8 mouse cellular contexts compared by ENCODE assay signal in genomic region chr7:27180036-27180435, GRCm38 (mm10). TPM values are rescaled to one million over a fixed set of nuclear protein-coding genes. Genes with fewer than 3 reads are reported as not detected.
A peak's percentile ranks its signal among the peaks of the same experiment; 100 is the strongest.
DNase-seq lines count a peak whose midpoint lies in the region; ATAC-seq lines count a peak whose summit lies in the region.

No protein-coding gene starts in this region.

- H3K9ac ChIP-seq in forebrain, embryonic 16.5 days (replicated peaks; ENCODE audit: low read depth, low read length) = no peak overlapping the region
- no peak overlapping the region; the same call in 1 of the 2 replicates for H3K9ac ChIP-seq in kidney, embryonic 16.5 days (replicated peaks; ENCODE audit: low read length)
- no peak overlapping the region for H3K9ac ChIP-seq in midbrain, embryonic 11.5 days (ENCODE audit: low read length)

- ATAC-seq in forebrain, embryonic 16.5 days = no peak
- no peak for ATAC-seq in kidney, embryonic 16.5 days (ENCODE audit: low FRiP score, low TSS enrichment)
- no peak for ATAC-seq in midbrain, embryonic 11.5 days (ENCODE audit: low FRiP score)
- ATAC-seq in CD4-positive, CD25-positive, alpha-beta regulatory T cell, adult 4 months = no peak

- no peak overlapping the region for H3K4me2 ChIP-seq in forebrain, embryonic 16.5 days (ENCODE audit: low read length)
- peak overlapping the region; percentile 57 for H3K4me2 ChIP-seq in kidney, embryonic 16.5 days (replicated peaks; ENCODE audit: low read depth, low read length)
- no peak overlapping the region for H3K4me2 ChIP-seq in midbrain, embryonic 11.5 days

- peak; percentile 37 for DNase-seq in layer of hippocampus, adult 11-12 months (ENCODE audit: low spot score)
- DNase-seq in layer of hippocampus, postnatal 25 days (ENCODE audit: extremely low spot score in 1 of 2, low spot score in 1 of 2) = no peak
- peak; percentile 41 for DNase-seq in midbrain, embryonic 11.5 days (ENCODE audit: low spot score, missing footprints)
- DNase-seq in T-cell, adult 2 months (ENCODE audit: low spot score) = no peak
- DNase-seq in frontal cortex, postnatal 14 days (ENCODE audit: low spot score in 2 of 2) = no peak

- no peak overlapping the region for H3K4me3 ChIP-seq in forebrain, embryonic 16.5 days (replicated peaks; ENCODE audit: low read length)
- H3K4me3 ChIP-seq in kidney, embryonic 16.5 days (ENCODE audit: low read length) = no peak overlapping the region
- no peak overlapping the region for H3K4me3 ChIP-seq in midbrain, embryonic 11.5 days (ENCODE audit: low read depth, low read length)

- WGBS in forebrain, embryonic 16.5 days = 44% methylated on average over 5 of the region's 5 CpGs
- 50% methylated on average over 5 of the region's 5 CpGs for WGBS in kidney, embryonic 16.5 days
- 58% methylated on average over 5 of the region's 5 CpGs for WGBS in midbrain, embryonic 11.5 days

- peaks cover 11% of the 10 kb centered on the region for H3K4me1 ChIP-seq in forebrain, embryonic 16.5 days (replicated peaks; ENCODE audit: control insufficient read depth, insufficient read depth, low read length)
- H3K4me1 ChIP-seq in kidney, embryonic 16.5 days (ENCODE audit: insufficient read depth, low read length) = peaks cover 15% of the 10 kb centered on the region
- H3K4me1 ChIP-seq in midbrain, embryonic 11.5 days (ENCODE audit: control insufficient read depth, insufficient read depth, low read length) = peaks cover 8% of the 10 kb centered on the region

- H3K27ac ChIP-seq in forebrain, embryonic 16.5 days (ENCODE audit: low read length) = 0 out of 2 replicates have a peak overlapping the region, but pooled peaks have one; percentile 24
- peak overlapping the region; percentile 79; the same call in 1 of the 2 replicates for H3K27ac ChIP-seq in kidney, embryonic 16.5 days (ENCODE audit: low read length)
- H3K27ac ChIP-seq in midbrain, embryonic 11.5 days (ENCODE audit: low read depth, low read length) = no peak overlapping the region

- no peaks in the 10 kb centered on the region for H3K27me3 ChIP-seq in forebrain, embryonic 16.5 days (replicated peaks; ENCODE audit: control insufficient read depth, insufficient read depth, low read length)
- H3K27me3 ChIP-seq in kidney, embryonic 16.5 days (ENCODE audit: insufficient read depth, low read length) = no peaks in the 10 kb centered on the region
- no peaks in the 10 kb centered on the region for H3K27me3 ChIP-seq in midbrain, embryonic 11.5 days (ENCODE audit: control insufficient read depth, insufficient read depth, low read length)

- H3K36me3 ChIP-seq in forebrain, embryonic 16.5 days (ENCODE audit: control insufficient read depth, insufficient read depth) = peaks cover 12% of the 10 kb centered on the region
- peaks cover 10% of the 10 kb centered on the region for H3K36me3 ChIP-seq in kidney, embryonic 16.5 days (ENCODE audit: insufficient read depth, low read length)
- peaks cover 5% of the 10 kb centered on the region for H3K36me3 ChIP-seq in midbrain, embryonic 11.5 days (ENCODE audit: control insufficient read depth, insufficient read depth, low read length)

- H3K9me3 ChIP-seq in forebrain, embryonic 16.5 days (ENCODE audit: control insufficient read depth, low read length) = no peaks in the 10 kb centered on the region
- 0 out of 2 replicates have a peak, but pooled peaks cover 1% of the 10 kb centered on the region for H3K9me3 ChIP-seq in kidney, embryonic 16.5 days (ENCODE audit: low read length)
- H3K9me3 ChIP-seq in midbrain, embryonic 11.5 days (ENCODE audit: control insufficient read depth, low read length) = no peaks in the 10 kb centered on the region

RNA-seq across cellular contexts. Expression of gene Gm21983, which starts 0.8 kb away (rescaled TPM):
- not detected for total RNA-seq in layer of hippocampus, postnatal 25 days (2021)
- 0.78 TPM in 1 of 2 replicates, not detected in the other for polyA plus RNA-seq in forebrain, embryonic 16.5 days (2015; fragmentation: Nextera tagmentation; extraction: Ambion mirVana)
- polyA plus RNA-seq in kidney, embryonic 16.5 days (2015; fragmentation: Nextera tagmentation; extraction: Ambion mirVana) = not detected in 2 replicates
- not detected in 2 replicates for polyA plus RNA-seq in midbrain, embryonic 11.5 days (2014; fragmentation: Nextera tagmentation; extraction: Ambion mirVana)
- not detected for polyA plus RNA-seq in CD4-positive, CD25-positive, alpha-beta regulatory T cell, adult 4 months (2017; shearing (Covaris generic))

RNA-seq across cellular contexts. Expression of gene Mia, which starts 0.9 kb away (rescaled TPM):
- total RNA-seq in layer of hippocampus, postnatal 25 days (2021) = 1 to 10 TPM; 2.3 to 2.4 TPM
- polyA plus RNA-seq in forebrain, embryonic 16.5 days (2015; fragmentation: Nextera tagmentation; extraction: Ambion mirVana) = 8.3 and 10.4 TPM in 2 replicates
- 18.5 and 22.3 TPM in 2 replicates for polyA plus RNA-seq in kidney, embryonic 16.5 days (2015; fragmentation: Nextera tagmentation; extraction: Ambion mirVana)
- 0.93 and 1.4 TPM in 2 replicates for polyA plus RNA-seq in midbrain, embryonic 11.5 days (2014; fragmentation: Nextera tagmentation; extraction: Ambion mirVana)
- under 1 TPM in 1 of 2 experiments, not detected in 1; 0.52 TPM for polyA plus RNA-seq in CD4-positive, CD25-positive, alpha-beta regulatory T cell, adult 4 months (2017; shearing (Covaris generic))

RNA-seq across cellular contexts. Expression of gene Rab4b, which starts 1.3 kb away (rescaled TPM):
- total RNA-seq in layer of hippocampus, postnatal 25 days (2021) = 10 to 100 TPM; 89.6 to 92.5 TPM
- 80.8 and 88.3 TPM in 2 replicates for polyA plus RNA-seq in forebrain, embryonic 16.5 days (2015; fragmentation: Nextera tagmentation; extraction: Ambion mirVana)
- 65.7 and 67.9 TPM in 2 replicates for polyA plus RNA-seq in kidney, embryonic 16.5 days (2015; fragmentation: Nextera tagmentation; extraction: Ambion mirVana)
- 57.4 and 59.1 TPM in 2 replicates for polyA plus RNA-seq in midbrain, embryonic 11.5 days (2014; fragmentation: Nextera tagmentation; extraction: Ambion mirVana)
- 100 to 1,000 TPM; 118 to 144 TPM for polyA plus RNA-seq in CD4-positive, CD25-positive, alpha-beta regulatory T cell, adult 4 months (2017; shearing (Covaris generic))

RNA-seq across cellular contexts. Expression of gene Egln2, which starts 13.4 kb away (rescaled TPM):
- 10 to 100 TPM; 91.6 to 99.5 TPM for total RNA-seq in layer of hippocampus, postnatal 25 days (2021)
- polyA plus RNA-seq in forebrain, embryonic 16.5 days (2015; fragmentation: Nextera tagmentation; extraction: Ambion mirVana) = 93.4 and 100 TPM in 2 replicates
- 75.4 and 76.9 TPM in 2 replicates for polyA plus RNA-seq in kidney, embryonic 16.5 days (2015; fragmentation: Nextera tagmentation; extraction: Ambion mirVana)
- polyA plus RNA-seq in midbrain, embryonic 11.5 days (2014; fragmentation: Nextera tagmentation; extraction: Ambion mirVana) = 36.4 and 43.5 TPM in 2 replicates
- 10 to 100 TPM; 16.8 to 16.9 TPM for polyA plus RNA-seq in CD4-positive, CD25-positive, alpha-beta regulatory T cell, adult 4 months (2017; shearing (Covaris generic))

RNA-seq across cellular contexts. Expression of gene BC024978, which starts 15.5 kb away (rescaled TPM):
- total RNA-seq in layer of hippocampus, postnatal 25 days (2021) = 10 to 100 TPM; 22.4 to 25.9 TPM
- 3.6 and 5.1 TPM in 2 replicates for polyA plus RNA-seq in forebrain, embryonic 16.5 days (2015; fragmentation: Nextera tagmentation; extraction: Ambion mirVana)
- polyA plus RNA-seq in kidney, embryonic 16.5 days (2015; fragmentation: Nextera tagmentation; extraction: Ambion mirVana) = 4.1 TPM in 2 replicates
- 4.0 and 4.1 TPM in 2 replicates for polyA plus RNA-seq in midbrain, embryonic 11.5 days (2014; fragmentation: Nextera tagmentation; extraction: Ambion mirVana)
- 1 to 10 TPM; 3.8 to 6.0 TPM for polyA plus RNA-seq in CD4-positive, CD25-positive, alpha-beta regulatory T cell, adult 4 months (2017; shearing (Covaris generic))

Comparison
In these comparisons a context has a peak if more than half of its experiments do, and no peak if none do; other contexts are left out.
1. DNase-seq: peak in layer of hippocampus, adult 11-12 months (single experiment) and midbrain, embryonic 11.5 days (single experiment); none in layer of hippocampus, postnatal 25 days (0 of 2), T-cell, adult 2 months (single experiment) and frontal cortex, postnatal 14 days (0 of 2).